ENCODE assay signal across 9 mouse cellular contexts in genomic region chr6:125425205-125426090, GRCm38 (mm10). TPM values are rescaled to one million over a fixed set of nuclear protein-coding genes. Genes with fewer than 3 reads are reported as not detected.
DNase-seq lines count a peak whose midpoint lies in the region; ATAC-seq and TF ChIP-seq lines count a peak whose summit lies in the region.
"Had no signal": no experiment of that assay in that cellular context is flagged by ENCODE, and none has a peak within 500 bp of the region (broad histone marks: within the 10 kb centered on the region; RNA-seq: fewer than 3 reads in every experiment).

No protein-coding gene starts in this region.

- 49% methylated on average over 15 of the region's 15 CpGs for WGBS in limb, embryonic 13.5 days
- 51% methylated on average over 15 of the region's 15 CpGs for WGBS in limb, embryonic 10.5 days
- 52% methylated on average over 15 of the region's 15 CpGs for WGBS in limb, embryonic 15.5 days
- 55% methylated on average over 15 of the region's 15 CpGs for WGBS in heart, embryonic 11.5 days (ENCODE audit: insufficient replicate concordance)

- no peak overlapping the region for H3K9ac ChIP-seq in limb, embryonic 13.5 days
- no peak overlapping the region for H3K9ac ChIP-seq in limb, embryonic 15.5 days
- H3K9ac ChIP-seq in heart, embryonic 11.5 days (ENCODE audit: low read depth, low read length) = no peak overlapping the region

- peaks cover 52% of the 10 kb centered on the region for H3K4me1 ChIP-seq in limb, embryonic 13.5 days
- H3K4me1 ChIP-seq in limb, embryonic 10.5 days = peaks cover 49% of the 10 kb centered on the region
- H3K4me1 ChIP-seq in limb, embryonic 15.5 days = peaks cover 56% of the 10 kb centered on the region
- H3K4me1 ChIP-seq in heart, embryonic 11.5 days (ENCODE audit: control insufficient read depth, insufficient read depth, low read length) = peaks cover 8% of the 10 kb centered on the region; the same call in 1 of the 2 replicates

- no peaks in the 10 kb centered on the region for H3K36me3 ChIP-seq in limb, embryonic 13.5 days
- no peaks in the 10 kb centered on the region for H3K36me3 ChIP-seq in limb, embryonic 10.5 days
- no peaks in the 10 kb centered on the region for H3K36me3 ChIP-seq in limb, embryonic 15.5 days
- no peaks in the 10 kb centered on the region for H3K36me3 ChIP-seq in heart, embryonic 11.5 days (ENCODE audit: control insufficient read depth, insufficient read depth, low read length)
- H3K36me3 ChIP-seq: neural tube, embryonic 12.5 days had no signal

- H3K27ac ChIP-seq in limb, embryonic 13.5 days = no peak overlapping the region
- no peak overlapping the region for H3K27ac ChIP-seq in limb, embryonic 10.5 days
- peak overlapping the region; percentile 87; the same call in 1 of the 2 replicates for H3K27ac ChIP-seq in limb, embryonic 15.5 days
- H3K27ac ChIP-seq in heart, embryonic 11.5 days (ENCODE audit: low read depth, low read length) = no peak overlapping the region
- H3K27ac ChIP-seq: neural tube, embryonic 12.5 days had no signal

- CTCF ChIA-PET in Patski (lab: Charles Lee) = interaction anchor here (0.6 to 4.8 kb wide), 12 partner anchors 17 to 180 kb away, joined by 3 to 19 read pairs (median 4); no protein-coding TSS in a partner anchor

- H3K4me2 ChIP-seq in limb, embryonic 13.5 days (replicated peaks) = 0 out of 2 replicates have a peak overlapping the region, but pooled peaks have one; percentile 14
- H3K4me2 ChIP-seq in limb, embryonic 15.5 days = 0 out of 2 replicates have a peak overlapping the region, but pooled peaks have one; percentile 10
- H3K4me2 ChIP-seq in heart, embryonic 11.5 days = no peak overlapping the region

- no peaks in the 10 kb centered on the region for H3K9me3 ChIP-seq in limb, embryonic 13.5 days
- no peaks in the 10 kb centered on the region for H3K9me3 ChIP-seq in limb, embryonic 10.5 days (replicated peaks)
- no peaks in the 10 kb centered on the region for H3K9me3 ChIP-seq in limb, embryonic 15.5 days
- H3K9me3 ChIP-seq in heart, embryonic 11.5 days (replicated peaks; ENCODE audit: control insufficient read depth, low read length) = no peaks in the 10 kb centered on the region
- H3K9me3 ChIP-seq: neural tube, embryonic 12.5 days had no signal

- POLR2A ChIA-PET in Patski (lab: Charles Lee) = interaction anchor here (1.0 to 1.7 kb wide), 3 partner anchors 56 to 147 kb away, joined by 3 to 4 read pairs (median 3); no protein-coding TSS in a partner anchor

- H3K27me3 ChIP-seq in limb, embryonic 13.5 days = no peaks in the 10 kb centered on the region
- H3K27me3 ChIP-seq in limb, embryonic 10.5 days (ENCODE audit: low read depth, poor library complexity, severe bottlenecking) = 0 out of 2 replicates have a peak, but pooled peaks cover 3% of the 10 kb centered on the region
- no peaks in the 10 kb centered on the region for H3K27me3 ChIP-seq in Patski
- no peaks in the 10 kb centered on the region for H3K27me3 ChIP-seq in limb, embryonic 15.5 days
- no peaks in the 10 kb centered on the region for H3K27me3 ChIP-seq in heart, embryonic 11.5 days (ENCODE audit: control insufficient read depth, insufficient read depth, low read length)
- H3K27me3 ChIP-seq: neural tube, embryonic 12.5 days had no signal

- no peak for ATAC-seq in limb, embryonic 13.5 days (ENCODE audit: low FRiP score, low read depth)
- ATAC-seq in Patski = peak; percentile 8
- no peak for ATAC-seq in limb, embryonic 15.5 days (ENCODE audit: insufficient number of reproducible peaks, low FRiP score, low TSS enrichment, low read depth)
- ATAC-seq in heart, embryonic 11.5 days (replicated peaks; ENCODE audit: insufficient number of reproducible peaks, low FRiP score, low TSS enrichment) = no peak

- no peak for DNase-seq in limb, embryonic 10.5 days (ENCODE audit: low spot score)
- DNase-seq in Patski (ENCODE audit: low read depth, low spot score) = no peak
- peak; percentile 23 for DNase-seq in thymus, postnatal 14 days
- DNase-seq in frontal cortex, postnatal 10 days (ENCODE audit: low spot score in 2 of 2) = no peak
- DNase-seq in yolk sac, embryonic 10.5 days (ENCODE audit: low spot score) = no peak

- H3K4me3 ChIP-seq in limb, embryonic 13.5 days = no peak overlapping the region
- no peak overlapping the region for H3K4me3 ChIP-seq in limb, embryonic 10.5 days
- no peak overlapping the region for H3K4me3 ChIP-seq in limb, embryonic 15.5 days
- H3K4me3 ChIP-seq in heart, embryonic 11.5 days (ENCODE audit: low read depth, low read length) = no peak overlapping the region

- TF ChIP-seq CTCF in Patski (IDR thresholded peaks at IDR 0.05) = no peak

- in situ Hi-C loops in Patski (cut with MboI; ENCODE audit: low pct_unique_long_range_greater_than_20kb) = loop anchor here (5.0 kb wide), 2 partner anchors 57 to 177 kb away; no protein-coding TSS in a partner anchor

RNA-seq across cellular contexts. Expression of gene Plekhg6, which starts 44.9 kb away (rescaled TPM):
- 0.67 and 0.86 TPM in 2 replicates for polyA plus RNA-seq in limb, embryonic 13.5 days (2015; fragmentation: Nextera tagmentation; extraction: Ambion mirVana)
- 0.26 and 0.33 TPM in 2 replicates for polyA plus RNA-seq in limb, embryonic 10.5 days (2016; fragmentation: Nextera tagmentation; extraction: Ambion mirVana)
- polyA plus RNA-seq in Patski (2021) = 0.49 TPM
- polyA plus RNA-seq in limb, embryonic 15.5 days (2015; fragmentation: Nextera tagmentation; extraction: Ambion mirVana) = 4.2 and 4.5 TPM in 2 replicates
- not detected in 2 replicates for polyA plus RNA-seq in heart, embryonic 11.5 days (2014; fragmentation: Nextera tagmentation; extraction: Ambion mirVana)
